Mouse (Mus musculus) liver, embryonic 14.5 days (tissue): ENCODE results near the gene Abl1. TPM values are rescaled to one million over a fixed set of nuclear protein-coding genes. Genes with fewer than 3 reads are reported as not detected.
A peak's percentile ranks its signal among the peaks of the same experiment; 100 is the strongest.

Experiments
- ATAC-seq: fragments of 200-750 bp; cut with Nextera tagmentation; 2 replicates; pipeline ENCODE4 v1.8.0; 2017; ENCODE audit warnings: moderate number of reproducible peaks, mild to moderate bottlenecking, moderate library complexity; ENCODE audit not compliant: insufficient read depth
- DNase-seq, 3 experiments: peaks; one replicate each; pipeline ENCODE4 v3.0.0-alpha.2; 2012 to 2013; ENCODE audit warnings: low read depth in 3 of 3, low spot score in 3 of 3
- H3K27ac ChIP-seq: fragments of 300-500 bp; sonication (generic); 2 replicates; pipeline ENCODE4 v1.5.1; 2014; ENCODE audit warnings: moderate library complexity, mild to moderate bottlenecking, control low read depth, inconsistent platforms
- H3K27me3 ChIP-seq: fragments of 300-500 bp; sonication (generic); 2 replicates; pipeline ENCODE4 v1.6.1; 2014; ENCODE audit warnings: mild to moderate bottlenecking, low read length, moderate library complexity; ENCODE audit not compliant: control insufficient read depth, insufficient read depth
- H3K36me3 ChIP-seq: fragments of 300-500 bp; sonication (generic); replicated peaks from 2 replicates; pipeline ENCODE4 v1.6.1; 2014; ENCODE audit warnings: low read depth; ENCODE audit not compliant: control insufficient read depth, insufficient read depth
- H3K4me1 ChIP-seq, 2 experiments: fragments of 200-500 bp in 1 of 2; fragments of 300-500 bp in 1 of 2; sonication (generic) in 1 of 2; replicated peaks; 2 replicates each; pipeline ENCODE4 v1.6.1; 2012 to 2014; ENCODE audit warnings: antibody characterized with exemption in 1 of 2, inconsistent platforms in 1 of 2, low read length in 1 of 2; ENCODE audit not compliant: control insufficient read depth in 2 of 2, insufficient read depth in 2 of 2
- H3K4me2 ChIP-seq: fragments of 300-500 bp; sonication (generic); 2 replicates; pipeline ENCODE4 v1.6.1; 2014; ENCODE audit warnings: low read depth, mild to moderate bottlenecking, control low read depth, moderate library complexity
- H3K4me3 ChIP-seq, 2 experiments: fragments of 200-500 bp in 1 of 2; fragments of 300-500 bp in 1 of 2; sonication (generic) in 1 of 2; 2 replicates each; pipeline ENCODE4 v1.5.1; 2012 to 2014; ENCODE audit warnings: low read depth in 2 of 2, low read length in 2 of 2, mild to moderate bottlenecking in 2 of 2, control low read depth in 1 of 2, inconsistent platforms in 1 of 2, moderate library complexity in 1 of 2; ENCODE audit not compliant: insufficient read depth in 1 of 2
- H3K9ac ChIP-seq: fragments of 300-500 bp; sonication (generic); replicated peaks from 2 replicates; pipeline ENCODE4 v1.6.1; 2014; ENCODE audit warnings: mild to moderate bottlenecking, control low read depth, moderate library complexity
- H3K9me3 ChIP-seq: fragments of 300-500 bp; sonication (generic); 2 replicates; pipeline ENCODE4 v1.6.1; 2016; ENCODE audit warnings: low read length, mixed read lengths; ENCODE audit not compliant: control insufficient read depth
- CTCF ChIP-seq: IDR thresholded peaks from 2 replicates; pipeline ENCODE4 v1.5.1; 2016; ENCODE audit warnings: antibody characterized with exemption, low read depth, control low read depth
- EP300 ChIP-seq: IDR thresholded peaks from 2 replicates; pipeline ENCODE4 v1.6.1; 2016; ENCODE audit warnings: antibody characterized with exemption, low read depth
- WGBS: fragments of 180-500 bp; shearing (Covaris S2); extraction: QIAGEN DNeasy Blood & Tissue Kit; methylation state at CpG from one replicate; pipeline ENCODE4 v1.1.7; 2014; ENCODE audit not compliant: insufficient replicate concordance; 5-methylcytosine and 5-hydroxymethylcytosine counted together
- polyA plus RNA-seq, 2 experiments: library from polyadenylated mRNA; depleted of rRNA in 1 of 2; stranded (reverse) in 1 of 2; unstranded in 1 of 2; fragments of >200 nt; fragmentation: Nextera tagmentation in 1 of 2; extraction: Ambion mirVana in 1 of 2; gene quantifications; 2 replicates each; pipeline versions ENCODE4 v1.2.1 to v1.2.3; 2012 to 2014

Abl1 gene
- polyA plus RNA-seq, 2 experiments, result 4.8 to 9.6 TPM

DNA sequence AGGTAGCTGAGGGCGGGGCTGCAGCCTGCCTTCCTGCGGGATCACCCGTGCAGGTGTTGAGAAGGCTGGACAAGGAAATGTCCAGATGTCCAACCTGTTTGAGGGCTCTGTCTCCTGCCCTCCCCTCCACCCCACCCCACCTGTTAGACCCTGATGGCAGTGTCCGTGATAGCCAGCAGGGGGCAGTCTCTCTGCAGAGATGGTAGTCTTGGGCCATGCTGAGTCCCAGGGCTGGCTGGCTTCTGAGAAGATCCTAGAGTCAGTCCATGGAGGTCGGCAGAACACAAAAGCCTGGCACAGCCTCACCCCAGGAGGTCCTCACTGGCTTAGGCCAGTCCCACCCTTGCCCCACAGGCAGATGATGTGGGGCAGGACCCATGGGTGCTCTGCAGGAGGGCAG lies 127.2 kb downstream of the Abl1 start:
- no peak for ATAC-seq
- WGBS, result 22% methylated on average over 5 of the region's 5 CpGs

GRCm38 (mm10) chr2:31822524-31823371 lies 134.6 kb downstream of the Abl1 start:
- no peaks in the 10 kb centered on the region for H3K36me3 ChIP-seq
- no peak overlapping the region for H3K4me3 ChIP-seq
- ATAC-seq (no peak), DNase-seq (no peak)
- WGBS, result 18% methylated on average over 39 of the region's 39 CpGs
- H3K27ac ChIP-seq, result no peak overlapping the region
- H3K4me2 ChIP-seq, result peak overlapping the region; percentile 13; the same call in 1 of the 2 replicates
- TF ChIP-seq CTCF, result no peak
- no peak for TF ChIP-seq EP300
- H3K4me1 ChIP-seq, result 0 out of 4 replicates have a peak, but pooled peaks cover 0 to 4% of the 10 kb centered on the region in 2 experiments
- H3K9ac ChIP-seq, result no peak overlapping the region
- H3K9me3 ChIP-seq, result no peaks in the 10 kb centered on the region
- H3K27me3 ChIP-seq, result peaks cover 8% of the 10 kb centered on the region

More for the DNA sequence above, 127.2 kb downstream of the Abl1 start:
- no peaks in the 10 kb centered on the region for H3K36me3 ChIP-seq
- H3K27me3 ChIP-seq, result no peaks in the 10 kb centered on the region
- no peak overlapping the region for H3K4me2 ChIP-seq
- peak; percentile 19 to 35 (median 26) for DNase-seq
- no peak overlapping the region for H3K4me3 ChIP-seq
- H3K4me1 ChIP-seq, result no peaks in the 10 kb centered on the region
- no peak overlapping the region for H3K9ac ChIP-seq
- no peak overlapping the region for H3K27ac ChIP-seq
- TF ChIP-seq EP300 (no peak), CTCF (peak; percentile 89)
- H3K9me3 ChIP-seq, result no peaks in the 10 kb centered on the region

DNA sequence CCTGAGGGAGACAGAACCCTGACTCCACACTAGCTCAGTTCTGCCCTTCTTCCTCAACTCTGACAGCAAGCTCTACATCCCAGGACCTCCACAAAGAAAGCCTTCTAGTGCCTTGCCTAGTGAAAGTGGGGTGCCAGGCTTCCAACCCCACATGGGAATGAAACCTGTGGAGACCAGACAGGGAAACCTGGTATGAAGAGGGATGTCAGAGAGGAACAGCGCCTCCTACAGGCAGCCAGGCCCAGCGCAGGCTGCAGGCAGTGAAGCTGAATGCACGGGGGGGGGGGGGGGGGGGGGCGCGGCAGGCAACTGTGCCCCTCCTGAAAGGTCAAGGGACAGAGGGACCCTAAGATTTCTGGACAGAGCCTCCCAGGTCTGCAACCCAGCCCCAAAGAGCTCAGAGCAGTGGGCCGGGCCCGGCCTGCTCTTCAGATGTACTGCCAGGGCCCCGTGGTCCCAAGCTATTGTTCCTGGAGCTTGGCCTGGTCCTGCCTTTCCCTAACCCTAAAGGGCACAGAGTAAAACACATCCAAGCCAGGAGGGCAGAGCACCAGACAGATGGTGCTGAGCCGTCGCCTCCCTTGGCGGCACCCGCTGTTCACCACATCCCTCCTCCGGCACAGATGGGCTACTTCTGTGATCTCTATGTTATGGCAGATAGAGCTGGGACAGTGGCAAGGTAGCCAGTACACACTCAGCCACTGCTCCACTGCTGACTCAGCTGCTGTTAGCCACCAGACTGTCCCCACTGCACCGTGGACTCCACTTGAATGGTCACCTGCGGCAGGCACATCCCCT lies 136.0 kb downstream of the Abl1 start:
- ATAC-seq (no peak), DNase-seq (no peak)
- Histone ChIP-seq H3K4me1 (0 out of 4 replicates have a peak, but pooled peaks cover 0 to 4% of the 10 kb centered on the region in 2 experiments), H3K36me3 (no peaks in the 10 kb centered on the region), H3K27ac (no peak overlapping the region), H3K4me2 (no peak overlapping the region), H3K27me3 (peaks cover 8% of the 10 kb centered on the region), H3K4me3 (no peak overlapping the region), H3K9ac (no peak overlapping the region), H3K9me3 (no peaks in the 10 kb centered on the region)
- TF ChIP-seq CTCF (peak; percentile 68), EP300 (no peak)
- 71% methylated on average over 13 of the region's 15 CpGs for WGBS

DNA sequence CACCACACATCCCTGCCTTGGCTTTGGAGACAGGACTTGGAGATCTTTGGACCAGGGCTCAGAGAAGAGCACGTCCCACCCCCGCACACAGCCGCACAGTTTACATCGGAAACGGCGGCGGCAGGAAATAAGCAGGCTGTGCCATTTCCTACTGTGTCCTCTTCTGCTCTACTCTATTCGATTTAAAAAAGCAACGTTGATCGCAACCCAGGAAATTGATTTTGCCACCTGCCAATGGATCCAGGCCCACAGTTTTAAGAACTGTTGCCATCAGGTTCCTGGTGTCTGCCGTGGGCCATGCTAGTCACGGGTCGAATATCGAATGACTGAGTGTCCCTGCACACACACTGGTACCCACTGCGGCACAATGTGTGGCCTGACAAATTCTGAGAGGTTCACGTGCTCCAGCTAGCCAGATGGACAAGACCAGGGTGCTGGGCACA lies 137.3 kb downstream of the Abl1 start:
- no peaks in the 10 kb centered on the region for H3K9me3 ChIP-seq
- no peak overlapping the region for H3K9ac ChIP-seq
- WGBS, result 45% methylated on average over 16 of the region's 16 CpGs
- H3K36me3 ChIP-seq, result no peaks in the 10 kb centered on the region
- no peak overlapping the region for H3K27ac ChIP-seq
- ATAC-seq (no peak), DNase-seq (no peak)
- H3K4me2 ChIP-seq, result no peak overlapping the region
- TF ChIP-seq EP300 (no peak), CTCF (no peak)
- peaks cover 8% of the 10 kb centered on the region for H3K27me3 ChIP-seq
- 0 out of 4 replicates have a peak, but pooled peaks cover 0 to 4% of the 10 kb centered on the region in 2 experiments for H3K4me1 ChIP-seq
- H3K4me3 ChIP-seq, result no peak overlapping the region
